Mouse (Mus musculus): ENCODE data around the gene Fnbp1.

GRCm38 (mm10) chr2:31017625-31018317, 124.0 kb downstream of the Fnbp1 start:
- TF ChIP-seq CTCF (IDR thresholded peaks at IDR 0.05; ENCODE audit: borderline replicate concordance, insufficient read depth, low read depth, low read length), result no peak
- TF ChIP-seq POLR2A (IDR thresholded peaks at IDR 0.05; ENCODE audit: borderline replicate concordance, insufficient read depth, low read length), result no peak

Measured in cerebellum, adult 2 months (tissue).